Mouse (Mus musculus): ENCODE results near the gene Eif2ak1.

GRCm38 (mm10) chr5:143897635-143898330 is 80.2 kb downstream of the Eif2ak1 start, which contains the start of gene Ankrd61:
- TF ChIP-seq CTCF (IDR thresholded peaks at IDR 0.05; ENCODE audit: borderline replicate concordance, insufficient read depth, low read depth, low read length) (no peak), POLR2A (IDR thresholded peaks at IDR 0.05; ENCODE audit: borderline replicate concordance, insufficient read depth, low read length) (no peak)

All from cerebellum, adult 2 months (tissue).